Mouse (Mus musculus): ENCODE results near the gene Plin4. TPM values are rescaled to one million over a fixed set of nuclear protein-coding genes. Genes with fewer than 3 reads are reported as not detected.

Plin4 gene
- polyA plus RNA-seq, 1 experiment from 2014 or later = 0.03 TPM

Other genes with a start within 250 kb of the Plin4 start
- 10.0 TPM in 2 replicates for gene Zfp119a, start 230.9 kb downstream of the Plin4 start, polyA plus RNA-seq (2015; fragmentation: Nextera tagmentation; extraction: Ambion mirVana)
- 13.5 and 14.4 TPM in 2 replicates for gene Zfp959, start 217.7 kb downstream of the Plin4 start, polyA plus RNA-seq (2015; fragmentation: Nextera tagmentation; extraction: Ambion mirVana)
- 6.9 and 9.1 TPM in 2 replicates for gene Zfp119b, start 160.3 kb downstream of the Plin4 start, polyA plus RNA-seq (2015; fragmentation: Nextera tagmentation; extraction: Ambion mirVana)
- 3.3 and 3.8 TPM in 2 replicates for gene Ebi3, start 157.2 kb downstream of the Plin4 start, polyA plus RNA-seq (2015; fragmentation: Nextera tagmentation; extraction: Ambion mirVana)
- 21.7 and 22.1 TPM in 2 replicates for gene Yju2, start 150.7 kb downstream of the Plin4 start, polyA plus RNA-seq (2015; fragmentation: Nextera tagmentation; extraction: Ambion mirVana)
- gene Shd, start 139.3 kb downstream of the Plin4 start, polyA plus RNA-seq (2015; fragmentation: Nextera tagmentation; extraction: Ambion mirVana) = 19.9 and 21.4 TPM in 2 replicates
- gene Fsd1, start 123.3 kb downstream of the Plin4 start, polyA plus RNA-seq (2015; fragmentation: Nextera tagmentation; extraction: Ambion mirVana) = 12.6 and 18.3 TPM in 2 replicates
- gene Stap2, start 104.2 kb downstream of the Plin4 start, polyA plus RNA-seq (2015; fragmentation: Nextera tagmentation; extraction: Ambion mirVana) = 26.0 and 28.2 TPM in 2 replicates
- 71.2 and 82.9 TPM in 2 replicates for gene Mpnd, start 104.1 kb downstream of the Plin4 start, polyA plus RNA-seq (2015; fragmentation: Nextera tagmentation; extraction: Ambion mirVana)
- gene Sh3gl1, start 73.2 kb downstream of the Plin4 start, polyA plus RNA-seq (2015; fragmentation: Nextera tagmentation; extraction: Ambion mirVana) = 210 and 217 TPM in 2 replicates
- 19.1 and 21.4 TPM in 2 replicates for gene Chaf1a, start 69.4 kb downstream of the Plin4 start, polyA plus RNA-seq (2015; fragmentation: Nextera tagmentation; extraction: Ambion mirVana)
- 42.1 and 45.6 TPM in 2 replicates for gene Ubxn6, start 34.8 kb downstream of the Plin4 start, polyA plus RNA-seq (2015; fragmentation: Nextera tagmentation; extraction: Ambion mirVana)
- 103 and 106 TPM in 2 replicates for gene Hdgfl2, start 30.2 kb downstream of the Plin4 start, polyA plus RNA-seq (2015; fragmentation: Nextera tagmentation; extraction: Ambion mirVana)
- gene Plin5, start 7.8 kb upstream of the Plin4 start, polyA plus RNA-seq (2015; fragmentation: Nextera tagmentation; extraction: Ambion mirVana) = 0.12 and 0.60 TPM in 2 replicates
- gene Lrg1, start 12.2 kb upstream of the Plin4 start, polyA plus RNA-seq (2015; fragmentation: Nextera tagmentation; extraction: Ambion mirVana) = 0.55 and 1.7 TPM in 2 replicates
- gene Sema6b, start 30.5 kb upstream of the Plin4 start, polyA plus RNA-seq (2015; fragmentation: Nextera tagmentation; extraction: Ambion mirVana) = 2.3 and 3.3 TPM in 2 replicates
- 11.3 and 13.1 TPM in 2 replicates for gene Tnfaip8l1, start 52.7 kb upstream of the Plin4 start, polyA plus RNA-seq (2015; fragmentation: Nextera tagmentation; extraction: Ambion mirVana)
- 108 and 119 TPM in 2 replicates for gene Mydgf, start 74.1 kb upstream of the Plin4 start, polyA plus RNA-seq (2015; fragmentation: Nextera tagmentation; extraction: Ambion mirVana)
- 33.6 and 34.6 TPM in 2 replicates for gene Dpp9, start 109.1 kb upstream of the Plin4 start, polyA plus RNA-seq (2015; fragmentation: Nextera tagmentation; extraction: Ambion mirVana)
- 14.9 and 19.7 TPM in 2 replicates for gene Fem1a, start 147.0 kb upstream of the Plin4 start, polyA plus RNA-seq (2015; fragmentation: Nextera tagmentation; extraction: Ambion mirVana)
- gene Ticam1, start 167.0 kb upstream of the Plin4 start, polyA plus RNA-seq (2015; fragmentation: Nextera tagmentation; extraction: Ambion mirVana) = 7.1 and 8.6 TPM in 2 replicates
- 94.2 and 114 TPM in 2 replicates for gene Plin3, start 183.1 kb upstream of the Plin4 start, polyA plus RNA-seq (2015; fragmentation: Nextera tagmentation; extraction: Ambion mirVana)
- gene Arrdc5, start 190.5 kb upstream of the Plin4 start, polyA plus RNA-seq (2015; fragmentation: Nextera tagmentation; extraction: Ambion mirVana) = not detected in 2 replicates
- gene Uhrf1, start 193.5 kb upstream of the Plin4 start, polyA plus RNA-seq (2015; fragmentation: Nextera tagmentation; extraction: Ambion mirVana) = 107 and 108 TPM in 2 replicates
- gene Kdm4b, start 216.3 kb upstream of the Plin4 start, polyA plus RNA-seq (2015; fragmentation: Nextera tagmentation; extraction: Ambion mirVana) = 35.9 and 37.3 TPM in 2 replicates